Mouse (Mus musculus) hindbrain, embryonic 14.5 days (tissue): ENCODE measurements around the gene Zfp64. TPM values are rescaled to one million over a fixed set of nuclear protein-coding genes. Genes with fewer than 3 reads are reported as not detected.
"Not testable (repeated sequence)": the region's sequence is repeated elsewhere in the genome, so short reads cannot be mapped to it uniquely, and the experiment has no call there.

Experiments used
- ATAC-seq: fragments of 200-750 bp; cut with Nextera tagmentation; 2 replicates; pipeline ENCODE4 v1.8.0; 2017; ENCODE audit warnings: moderate number of reproducible peaks, mild to moderate bottlenecking, moderate TSS enrichment, moderate library complexity; ENCODE audit not compliant: low FRiP score
- DNase-seq: peaks from one replicate; pipeline ENCODE4 v3.0.0-alpha.2; 2015; ENCODE audit warnings: low spot score
- H3K27ac ChIP-seq: fragments of 300-500 bp; sonication (generic); 2 replicates; pipeline ENCODE4 v1.5.1; 2014; ENCODE audit warnings: mild to moderate bottlenecking, moderate library complexity
- H3K27me3 ChIP-seq: fragments of 300-500 bp; sonication (generic); 2 replicates; pipeline ENCODE4 v1.6.1; 2014; ENCODE audit warnings: mild to moderate bottlenecking, low read length, mixed read lengths; ENCODE audit not compliant: control insufficient read depth, insufficient read depth
- H3K36me3 ChIP-seq: fragments of 300-500 bp; sonication (generic); replicated peaks from 2 replicates; pipeline ENCODE4 v1.6.1; 2014; ENCODE audit not compliant: control insufficient read depth, insufficient read depth
- H3K4me1 ChIP-seq: fragments of 300-500 bp; sonication (generic); replicated peaks from 2 replicates; pipeline ENCODE4 v1.6.1; 2014; ENCODE audit warnings: antibody characterized with exemption, low read length, mixed read lengths; ENCODE audit not compliant: control insufficient read depth, insufficient read depth
- H3K4me2 ChIP-seq: fragments of 300-500 bp; sonication (generic); replicated peaks from 2 replicates; pipeline ENCODE4 v1.6.1; 2014; ENCODE audit warnings: mild to moderate bottlenecking, moderate library complexity
- H3K4me3 ChIP-seq: fragments of 300-500 bp; sonication (generic); replicated peaks from 2 replicates; pipeline ENCODE4 v1.5.1; 2014; ENCODE audit warnings: mild to moderate bottlenecking, low read length
- H3K9ac ChIP-seq: fragments of 300-500 bp; sonication (generic); 2 replicates; pipeline ENCODE4 v1.6.1; 2014
- H3K9me3 ChIP-seq: fragments of 300-500 bp; sonication (generic); 2 replicates; pipeline ENCODE4 v1.6.1; 2016; ENCODE audit warnings: low read length; ENCODE audit not compliant: control insufficient read depth
- WGBS: fragments of 180-500 bp; shearing (Covaris S2); extraction: QIAGEN DNeasy Blood & Tissue Kit; methylation state at CpG from one replicate; pipeline ENCODE4 v1.1.7; 2014; 5-methylcytosine and 5-hydroxymethylcytosine counted together
- polyA plus RNA-seq: library from polyadenylated mRNA; unstranded; fragments of >200 nt; fragmentation: Nextera tagmentation; extraction: Ambion mirVana; gene quantifications from 2 replicates; pipeline ENCODE4 v1.2.1, GENCODE M21; 2014

Zfp64 gene
- polyA plus RNA-seq, 1 experiment from 2014 or later = 27.3 TPM

GRCm38 (mm10) chr2:168866942-168867341 lies 88.4 kb downstream of the Zfp64 start:
- ATAC-seq (no peak), DNase-seq (no peak)
- Histone ChIP-seq H3K27me3 (0 out of 2 replicates have a peak, but pooled peaks cover 12% of the 10 kb centered on the region), H3K4me3 (no peak overlapping the region), H3K4me1 (no peaks in the 10 kb centered on the region; the same call in 1 of the 2 replicates), H3K9me3 (no peaks in the 10 kb centered on the region), H3K4me2 (no peak overlapping the region), H3K27ac (no peak overlapping the region), H3K9ac (no peak overlapping the region), H3K36me3 (no peaks in the 10 kb centered on the region)
- WGBS = 87% methylated on average over 8 of the region's 8 CpGs

GRCm38 (mm10) chr2:168866436-168866835 lies 89.0 kb downstream of the Zfp64 start:
- DNase-seq (no peak), ATAC-seq (no peak)
- H3K9me3 ChIP-seq = no peaks in the 10 kb centered on the region
- H3K4me1 ChIP-seq = no peaks in the 10 kb centered on the region
- H3K27me3 ChIP-seq = 0 out of 2 replicates have a peak, but pooled peaks cover 12% of the 10 kb centered on the region
- no peaks in the 10 kb centered on the region for H3K36me3 ChIP-seq
- 73% methylated on average over 10 of the region's 10 CpGs for WGBS
- H3K4me2 ChIP-seq = no peak overlapping the region
- no peak overlapping the region for H3K9ac ChIP-seq
- H3K4me3 ChIP-seq = no peak overlapping the region
- H3K27ac ChIP-seq = no peak overlapping the region

- no peak overlapping the region for H3K9ac ChIP-seq
- H3K36me3 ChIP-seq = no peaks in the 10 kb centered on the region
- H3K27ac ChIP-seq = no peak overlapping the region
- no peak overlapping the region for H3K4me2 ChIP-seq
- 87% methylated on average over 5 of the region's 5 CpGs for WGBS
- H3K9me3 ChIP-seq = no peaks in the 10 kb centered on the region
- no peak for DNase-seq
- 0 out of 2 replicates have a peak, but pooled peaks cover 9% of the 10 kb centered on the region for H3K27me3 ChIP-seq
- H3K4me1 ChIP-seq = peaks cover 12% of the 10 kb centered on the region; the same call in 1 of the 2 replicates
- H3K4me3 ChIP-seq = no peak overlapping the region
- no peak for ATAC-seq
Observed at GRCm38 (mm10) chr2:168864905-168865304, 90.5 kb downstream of the Zfp64 start.

DNA sequence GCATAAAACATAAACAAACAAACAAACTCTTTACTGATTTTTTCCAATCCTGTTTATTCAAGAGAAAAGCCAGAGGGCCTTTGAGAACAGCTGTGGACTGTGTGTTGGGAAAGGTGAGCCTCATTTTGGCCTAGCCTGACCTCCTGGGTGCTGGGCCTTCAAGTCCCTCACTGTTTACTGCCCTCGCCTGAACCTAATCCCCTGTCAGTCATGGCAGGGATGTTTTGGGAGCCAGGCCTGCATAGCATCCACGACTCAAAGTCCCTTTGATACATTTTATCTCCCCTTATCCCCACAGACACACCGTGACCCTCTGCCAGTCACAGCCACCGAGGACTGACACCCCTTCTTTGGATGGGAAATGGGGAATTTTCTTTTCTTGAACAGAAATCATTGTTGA lies 92.7 kb downstream of the Zfp64 start:
- Histone ChIP-seq H3K27me3 (peaks cover 15% of the 10 kb centered on the region; the same call in 1 of the 2 replicates), H3K4me3 (no peak overlapping the region), H3K27ac (no peak overlapping the region), H3K36me3 (no peaks in the 10 kb centered on the region), H3K4me2 (no peak overlapping the region), H3K4me1 (peaks cover 12% of the 10 kb centered on the region; the same call in 1 of the 2 replicates), H3K9ac (no peak overlapping the region), H3K9me3 (no peaks in the 10 kb centered on the region)
- WGBS = 37% methylated on average over 4 of the region's 4 CpGs
- DNase-seq (no peak), ATAC-seq (no peak)

- no peak for DNase-seq
- H3K4me2 ChIP-seq = no peak overlapping the region; the same call in 1 of the 2 replicates
- WGBS = 25% methylated on average over 24 of the region's 24 CpGs
- no peaks in the 10 kb centered on the region for H3K36me3 ChIP-seq
- no peak overlapping the region for H3K9ac ChIP-seq
- no peak overlapping the region for H3K4me3 ChIP-seq
- H3K27ac ChIP-seq = no peak overlapping the region
- H3K27me3 ChIP-seq = peaks cover 10% of the 10 kb centered on the region; the same call in 1 of the 2 replicates
- peaks cover 12% of the 10 kb centered on the region; the same call in 1 of the 2 replicates for H3K4me1 ChIP-seq
- no peaks in the 10 kb centered on the region for H3K9me3 ChIP-seq
- ATAC-seq = no peak
Observed at GRCm38 (mm10) chr2:168860922-168861740, 94.3 kb downstream of the Zfp64 start.

- ATAC-seq (no peak), DNase-seq (no peak)
- H3K4me3 ChIP-seq = no peak overlapping the region
- WGBS = 13% methylated on average over 16 of the region's 16 CpGs
- H3K4me2 ChIP-seq = peak overlapping the region; percentile 12; the same call in 1 of the 2 replicates
- H3K27me3 ChIP-seq = peaks cover 10% of the 10 kb centered on the region; the same call in 1 of the 2 replicates
- peaks cover 12% of the 10 kb centered on the region; the same call in 1 of the 2 replicates for H3K4me1 ChIP-seq
- no peaks in the 10 kb centered on the region for H3K36me3 ChIP-seq
- no peaks in the 10 kb centered on the region for H3K9me3 ChIP-seq
- H3K9ac ChIP-seq = no peak overlapping the region
- H3K27ac ChIP-seq = no peak overlapping the region
Observed at GRCm38 (mm10) chr2:168860032-168860691, 95.2 kb downstream of the Zfp64 start.

- ATAC-seq (no peak), DNase-seq (no peak)
- H3K9me3 ChIP-seq = no peaks in the 10 kb centered on the region
- no peak overlapping the region for H3K4me3 ChIP-seq
- no peak overlapping the region for H3K9ac ChIP-seq
- no peaks in the 10 kb centered on the region for H3K36me3 ChIP-seq
- no peak overlapping the region for H3K27ac ChIP-seq
- peaks cover 12% of the 10 kb centered on the region; the same call in 1 of the 2 replicates for H3K4me1 ChIP-seq
- 70% methylated on average over 7 of the region's 7 CpGs for WGBS
- H3K27me3 ChIP-seq = peaks cover 9% of the 10 kb centered on the region; the same call in 1 of the 2 replicates
- H3K4me2 ChIP-seq = no peak overlapping the region
Observed at GRCm38 (mm10) chr2:168856638-168857037, 98.7 kb downstream of the Zfp64 start.

- H3K27ac ChIP-seq = no peak overlapping the region
- no peak overlapping the region for H3K4me3 ChIP-seq
- 81% methylated on average over 1 of the region's 1 CpGs for WGBS
- no peaks in the 10 kb centered on the region for H3K4me1 ChIP-seq
- H3K9me3 ChIP-seq = no peaks in the 10 kb centered on the region
- H3K9ac ChIP-seq = no peak overlapping the region
- DNase-seq (no peak), ATAC-seq (no peak)
- H3K36me3 ChIP-seq = no peaks in the 10 kb centered on the region
- H3K27me3 ChIP-seq = peaks cover 10% of the 10 kb centered on the region; the same call in 1 of the 2 replicates
- H3K4me2 ChIP-seq = no peak overlapping the region
Observed at GRCm38 (mm10) chr2:168854777-168855176, 100.6 kb downstream of the Zfp64 start.

DNA sequence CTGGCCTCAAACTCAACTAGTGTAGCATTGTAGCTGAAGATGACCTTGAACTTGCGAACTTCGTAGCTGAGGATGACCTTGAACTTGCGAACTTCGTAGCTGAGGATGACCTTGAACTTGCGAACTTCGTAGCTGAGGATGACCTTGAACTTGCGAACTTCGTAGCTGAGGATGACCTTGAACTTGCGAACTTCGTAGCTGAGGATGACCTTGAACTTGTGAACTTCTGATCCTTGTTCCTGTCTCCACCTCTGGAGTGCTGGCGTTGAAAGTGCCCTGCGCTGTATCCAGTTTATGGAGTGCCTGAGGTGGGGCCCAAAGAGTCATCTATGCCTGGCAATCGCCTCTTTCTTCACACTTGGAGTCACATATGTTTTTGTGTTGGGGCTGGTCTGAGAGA lies 101.5 kb downstream of the Zfp64 start:
- 93% methylated on average over 11 of the region's 13 CpGs for WGBS
- not testable (repeated sequence) for H3K27ac ChIP-seq, ATAC-seq, H3K9ac ChIP-seq, H3K4me2 ChIP-seq, DNase-seq, H3K36me3 ChIP-seq, H3K4me1 ChIP-seq, H3K27me3 ChIP-seq, H3K9me3 ChIP-seq, H3K4me3 ChIP-seq
